Mouse (Mus musculus) heart, embryonic 10.5 days (tissue): ENCODE data around the gene Cnksr3. TPM values are rescaled to one million over a fixed set of nuclear protein-coding genes. Genes with fewer than 3 reads are reported as not detected.

Experiments used
- DNase-seq: peaks from one replicate; pipeline ENCODE4 v3.0.0-alpha.2; 2017; ENCODE audit warnings: low spot score
- H3K27ac ChIP-seq: fragments of 300-500 bp; sonication (generic); 2 replicates; pipeline ENCODE4 v1.5.1; 2016; ENCODE audit warnings: mild to moderate bottlenecking
- H3K27me3 ChIP-seq: fragments of 300-500 bp; sonication (generic); 2 replicates; pipeline ENCODE4 v1.6.1; 2016; ENCODE audit warnings: mild to moderate bottlenecking; ENCODE audit not compliant: poor library complexity, insufficient read depth, severe bottlenecking
- H3K36me3 ChIP-seq: fragments of 300-500 bp; sonication (generic); 2 replicates; pipeline ENCODE4 v1.6.1; 2016; ENCODE audit warnings: mild to moderate bottlenecking, moderate library complexity
- H3K4me1 ChIP-seq: fragments of 300-500 bp; sonication (generic); 2 replicates; pipeline ENCODE4 v1.6.1; 2016; ENCODE audit warnings: mild to moderate bottlenecking
- H3K4me3 ChIP-seq: fragments of 300-500 bp; sonication (generic); 2 replicates; pipeline ENCODE4 v1.5.1; 2016; ENCODE audit warnings: mild to moderate bottlenecking, moderate library complexity
- H3K9me3 ChIP-seq: fragments of 300-500 bp; sonication (generic); 2 replicates; pipeline ENCODE4 v1.6.1; 2016; ENCODE audit warnings: mild to moderate bottlenecking, moderate library complexity
- WGBS: fragments of 180-500 bp; shearing (Covaris S2); methylation state at CpG from one replicate; pipeline ENCODE4 v1.1.7; 2016; 5-methylcytosine and 5-hydroxymethylcytosine counted together
- polyA plus RNA-seq: library from polyadenylated mRNA; unstranded; fragments of >200 nt; fragmentation: Nextera tagmentation; extraction: Ambion mirVana; gene quantifications from 2 replicates; pipeline ENCODE4 v1.2.1, GENCODE M21; 2016

Gene Cnksr3
- polyA plus RNA-seq, 1 experiment from 2014 or later: 6.6 TPM

DNA sequence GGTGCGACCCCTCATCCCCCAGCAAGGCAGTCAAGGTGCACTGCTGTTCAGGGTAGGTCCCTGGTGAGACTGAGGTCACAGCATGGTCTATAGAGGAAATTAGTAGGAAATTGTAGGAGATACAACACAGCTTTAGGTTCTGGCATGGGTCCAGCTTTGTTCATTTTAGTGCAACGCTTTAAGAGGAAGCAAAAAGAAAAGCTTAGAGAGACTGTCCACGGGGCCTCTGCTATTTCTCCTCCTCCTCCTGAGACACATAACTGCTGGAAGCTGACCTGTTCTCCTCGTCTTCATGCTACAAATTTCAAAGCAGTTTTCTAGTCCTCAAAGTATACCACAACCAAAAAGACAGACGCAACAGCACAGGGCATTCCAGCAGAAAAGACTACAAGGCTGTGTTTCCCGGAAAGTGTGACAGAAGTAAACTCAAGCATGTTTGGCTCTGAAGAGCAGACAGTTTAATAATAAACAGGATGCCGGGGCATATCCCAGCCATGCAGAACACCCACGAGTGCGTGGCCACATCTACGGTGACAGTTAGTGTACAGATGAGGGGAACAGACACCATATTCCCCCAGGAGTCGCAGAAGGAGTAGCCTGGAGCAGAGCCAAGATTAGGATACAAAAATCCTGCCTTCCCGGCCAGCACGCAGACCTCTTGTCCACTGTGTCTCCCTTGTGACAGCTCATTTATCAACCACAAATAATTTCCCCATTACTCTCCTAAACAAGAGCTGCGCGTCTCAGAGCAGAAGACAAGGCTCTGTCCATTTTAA, 53.6 kb downstream of the Cnksr3 start:
- DNase-seq: no peak
- 50% methylated on average over 15 of the region's 15 CpGs for WGBS

GRCm38 (mm10) chr10:7154877-7155276, 57.2 kb downstream of the Cnksr3 start:
- DNase-seq: no peak
- Histone ChIP-seq H3K4me1 (peaks cover 21% of the 10 kb centered on the region), H3K27me3 (no peaks in the 10 kb centered on the region), H3K4me3 (no peak overlapping the region), H3K27ac (no peak overlapping the region), H3K36me3 (peaks cover 7% of the 10 kb centered on the region; the same call in 1 of the 2 replicates), H3K9me3 (peaks cover 3% of the 10 kb centered on the region; the same call in 1 of the 2 replicates)
- WGBS: 89% methylated on average over 5 of the region's 5 CpGs

More for the DNA sequence above, 53.6 kb downstream of the Cnksr3 start:
- Histone ChIP-seq H3K4me3 (no peak overlapping the region), H3K4me1 (peaks cover 21% of the 10 kb centered on the region), H3K27ac (peak overlapping the region; percentile 76), H3K27me3 (no peaks in the 10 kb centered on the region), H3K36me3 (peaks cover 7% of the 10 kb centered on the region; the same call in 1 of the 2 replicates), H3K9me3 (peaks cover 3% of the 10 kb centered on the region; the same call in 1 of the 2 replicates)

GRCm38 (mm10) chr10:7152926-7153325, 59.1 kb downstream of the Cnksr3 start:
- WGBS: 80% methylated on average over 4 of the region's 4 CpGs
- no peaks in the 10 kb centered on the region for H3K27me3 ChIP-seq

DNA sequence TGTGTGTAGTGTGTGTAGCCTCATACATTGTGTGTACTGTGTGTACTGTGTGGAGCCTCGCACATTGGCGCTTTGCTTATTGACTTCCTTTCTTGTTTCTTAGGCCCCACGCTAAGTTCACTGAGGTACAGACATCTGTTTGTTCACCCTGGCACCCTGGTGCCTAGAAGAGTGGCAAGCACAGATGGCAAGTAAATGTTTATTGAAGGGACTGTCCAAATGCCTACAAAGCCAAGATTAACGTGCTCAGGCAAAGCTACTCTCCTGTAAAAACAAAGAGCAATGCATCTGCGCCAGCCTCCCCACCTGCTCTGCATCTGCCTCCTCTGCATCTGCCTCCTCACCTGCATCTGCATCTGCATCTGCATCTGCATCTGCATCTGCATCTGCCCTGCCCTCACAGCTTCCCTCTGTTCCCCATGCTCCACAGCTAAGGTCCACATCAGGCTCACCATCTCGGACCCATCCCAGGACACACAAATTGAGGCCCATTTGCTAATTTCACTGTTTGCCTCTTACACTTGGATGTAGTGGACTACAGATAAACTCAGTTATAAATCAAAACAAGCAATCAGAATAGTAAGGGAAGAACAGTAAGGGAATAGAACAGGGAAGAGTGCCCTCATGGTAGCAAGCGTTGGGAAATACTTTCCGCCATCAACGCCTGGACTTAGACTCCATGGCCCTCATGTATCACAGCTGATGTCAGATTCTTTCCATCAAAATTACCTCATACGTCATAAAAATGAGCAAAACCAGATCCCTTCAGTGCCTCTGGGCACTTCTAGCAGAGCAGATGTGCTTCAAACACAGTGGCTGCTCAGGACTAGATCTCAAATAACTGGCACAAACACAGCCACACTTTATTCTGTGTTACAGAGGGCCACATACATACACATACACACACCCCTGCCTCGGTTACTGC, 62.1 kb downstream of the Cnksr3 start:
- peaks cover 3% of the 10 kb centered on the region; the same call in 1 of the 2 replicates for H3K36me3 ChIP-seq
- H3K4me1 ChIP-seq: peaks cover 7% of the 10 kb centered on the region; the same call in 1 of the 2 replicates
- no peaks in the 10 kb centered on the region for H3K27me3 ChIP-seq
- no peak overlapping the region for H3K4me3 ChIP-seq
- no peaks in the 10 kb centered on the region for H3K9me3 ChIP-seq
- no peak overlapping the region for H3K27ac ChIP-seq
- DNase-seq: no peak
- 85% methylated on average over 11 of the region's 11 CpGs for WGBS

More at GRCm38 (mm10) chr10:7152926-7153325, 59.1 kb downstream of the Cnksr3 start:
- Histone ChIP-seq H3K27ac (no peak overlapping the region), H3K4me3 (no peak overlapping the region), H3K36me3 (peaks cover 7% of the 10 kb centered on the region; the same call in 1 of the 2 replicates), H3K9me3 (peaks cover 3% of the 10 kb centered on the region; the same call in 1 of the 2 replicates), H3K4me1 (peaks cover 7% of the 10 kb centered on the region; the same call in 1 of the 2 replicates)
- no peak for DNase-seq

DNA sequence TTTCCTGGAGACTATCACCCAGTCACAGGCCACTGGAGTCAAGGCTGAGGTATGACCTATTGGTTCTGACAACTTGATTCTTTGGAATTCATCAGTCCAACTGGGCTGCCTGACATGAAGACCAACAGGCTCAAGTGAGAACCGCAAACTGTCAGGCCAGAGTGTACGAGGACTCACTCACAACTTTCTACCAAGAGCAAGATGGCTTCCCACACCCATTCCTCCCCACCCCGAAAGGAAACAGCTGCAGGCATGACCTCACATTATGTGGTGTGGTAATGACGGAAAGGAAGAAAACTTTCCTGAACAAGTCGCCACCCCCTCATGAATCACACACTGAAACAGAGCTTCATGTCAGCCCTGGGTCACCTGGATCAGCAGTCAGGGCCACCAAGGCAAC, 66.4 kb downstream of the Cnksr3 start:
- no peak overlapping the region for H3K27ac ChIP-seq
- no peaks in the 10 kb centered on the region for H3K27me3 ChIP-seq
- H3K36me3 ChIP-seq: peaks cover 3% of the 10 kb centered on the region; the same call in 1 of the 2 replicates
- H3K4me1 ChIP-seq: no peaks in the 10 kb centered on the region
- no peak for DNase-seq
- WGBS: 83% methylated on average over 5 of the region's 5 CpGs
- H3K9me3 ChIP-seq: no peaks in the 10 kb centered on the region
- H3K4me3 ChIP-seq: no peak overlapping the region

- H3K9me3 ChIP-seq: no peaks in the 10 kb centered on the region
- no peak overlapping the region for H3K4me3 ChIP-seq
- no peak overlapping the region for H3K27ac ChIP-seq
- no peaks in the 10 kb centered on the region for H3K27me3 ChIP-seq
- H3K36me3 ChIP-seq: peaks cover 3% of the 10 kb centered on the region; the same call in 1 of the 2 replicates
- H3K4me1 ChIP-seq: no peaks in the 10 kb centered on the region
- DNase-seq: no peak
- WGBS: 77% methylated on average over 13 of the region's 13 CpGs
Measured at GRCm38 (mm10) chr10:7144081-7144783, 67.8 kb downstream of the Cnksr3 start.

DNA sequence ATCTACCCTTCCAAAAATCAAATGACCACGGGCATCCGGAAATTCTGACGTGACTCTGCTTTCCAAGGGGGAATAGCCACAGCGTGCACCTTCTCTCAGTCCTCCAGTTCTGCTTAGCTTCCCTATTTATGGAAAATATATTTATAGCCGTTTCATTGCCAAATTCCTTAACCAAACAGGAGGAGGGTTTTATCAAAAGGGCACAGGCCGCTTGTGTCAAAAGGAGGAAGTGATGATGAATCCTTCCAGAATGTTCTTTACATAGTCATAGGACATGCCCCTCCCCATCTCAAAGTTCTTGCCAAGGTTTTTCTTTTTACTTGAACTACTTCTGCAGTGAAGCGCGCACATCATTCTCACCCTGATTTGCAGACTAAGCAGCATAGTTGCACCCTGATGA, 69.8 kb downstream of the Cnksr3 start:
- no peaks in the 10 kb centered on the region for H3K4me1 ChIP-seq
- WGBS: 79% methylated on average over 8 of the region's 8 CpGs
- H3K4me3 ChIP-seq: no peak overlapping the region
- no peak for DNase-seq
- peaks cover 3% of the 10 kb centered on the region; the same call in 1 of the 2 replicates for H3K36me3 ChIP-seq
- H3K27ac ChIP-seq: no peak overlapping the region
- no peaks in the 10 kb centered on the region for H3K27me3 ChIP-seq
- no peaks in the 10 kb centered on the region for H3K9me3 ChIP-seq

GRCm38 (mm10) chr10:7140282-7140681, 71.8 kb downstream of the Cnksr3 start:
- H3K9me3 ChIP-seq: no peaks in the 10 kb centered on the region
- WGBS: 78% methylated on average over 6 of the region's 6 CpGs
- peaks cover 3% of the 10 kb centered on the region; the same call in 1 of the 2 replicates for H3K36me3 ChIP-seq
- no peaks in the 10 kb centered on the region for H3K27me3 ChIP-seq
- DNase-seq: no peak
- no peak overlapping the region for H3K4me3 ChIP-seq
- H3K27ac ChIP-seq: no peak overlapping the region
- H3K4me1 ChIP-seq: no peaks in the 10 kb centered on the region

DNA sequence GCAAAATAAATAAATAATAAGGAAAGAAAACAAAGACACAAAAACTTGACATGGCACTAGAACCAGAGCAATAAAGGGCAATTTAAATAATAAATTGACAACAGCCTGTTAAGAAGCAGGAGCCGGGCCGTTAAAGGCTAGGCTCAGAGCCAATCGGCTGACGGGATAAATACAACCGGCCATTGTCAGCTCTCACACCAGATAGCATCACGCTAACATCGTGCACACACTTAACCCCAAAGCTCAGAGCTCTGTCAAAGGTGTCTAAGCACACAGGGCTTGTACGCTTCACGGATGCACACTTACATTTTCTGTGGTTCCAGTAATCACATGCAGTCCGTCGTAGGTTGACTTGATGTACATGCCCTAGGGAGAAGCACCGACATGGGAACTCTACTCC, 74.0 kb downstream of the Cnksr3 start:
- DNase-seq: no peak
- Histone ChIP-seq H3K36me3 (peaks cover 10% of the 10 kb centered on the region; the same call in 1 of the 2 replicates), H3K27me3 (no peaks in the 10 kb centered on the region), H3K27ac (no peak overlapping the region), H3K4me1 (no peaks in the 10 kb centered on the region), H3K9me3 (no peaks in the 10 kb centered on the region), H3K4me3 (no peak overlapping the region)
- 91% methylated on average over 12 of the region's 12 CpGs for WGBS

GRCm38 (mm10) chr10:7135751-7136150, 76.3 kb downstream of the Cnksr3 start:
- Histone ChIP-seq H3K9me3 (no peaks in the 10 kb centered on the region), H3K4me1 (no peaks in the 10 kb centered on the region), H3K4me3 (no peak overlapping the region), H3K27ac (no peak overlapping the region), H3K27me3 (no peaks in the 10 kb centered on the region), H3K36me3 (peaks cover 17% of the 10 kb centered on the region; the same call in 1 of the 2 replicates)
- DNase-seq: no peak
- WGBS: 85% methylated on average over 2 of the region's 2 CpGs

DNA sequence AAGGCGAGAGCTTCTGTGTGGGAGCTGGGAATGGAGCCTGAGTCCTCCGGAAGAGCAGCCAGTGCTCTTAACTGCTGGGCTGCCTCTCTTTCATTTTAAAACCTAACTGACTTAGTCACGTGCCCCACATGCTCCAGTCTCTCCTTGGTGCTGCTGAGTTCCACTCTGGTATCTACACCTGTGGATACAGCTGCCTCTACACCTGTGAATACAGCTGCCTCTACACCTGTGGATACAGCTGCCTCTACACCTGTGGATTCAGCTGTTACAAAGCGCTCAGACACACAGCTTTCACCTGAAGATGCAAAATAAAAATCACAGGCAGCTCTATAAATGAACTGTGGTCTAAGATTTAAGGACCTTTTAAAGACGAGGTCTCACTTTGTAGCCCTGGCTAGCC, 79.0 kb downstream of the Cnksr3 start:
- H3K4me1 ChIP-seq: no peaks in the 10 kb centered on the region
- no peaks in the 10 kb centered on the region for H3K27me3 ChIP-seq
- WGBS: 81% methylated on average over 5 of the region's 5 CpGs
- peaks cover 38% of the 10 kb centered on the region for H3K36me3 ChIP-seq
- no peaks in the 10 kb centered on the region for H3K9me3 ChIP-seq
- no peak overlapping the region for H3K4me3 ChIP-seq
- DNase-seq: no peak
- H3K27ac ChIP-seq: no peak overlapping the region

GRCm38 (mm10) chr10:7131441-7131840, 80.6 kb downstream of the Cnksr3 start:
- H3K36me3 ChIP-seq: peaks cover 51% of the 10 kb centered on the region
- no peaks in the 10 kb centered on the region for H3K4me1 ChIP-seq
- no peak overlapping the region for H3K27ac ChIP-seq
- no peaks in the 10 kb centered on the region for H3K27me3 ChIP-seq
- DNase-seq: no peak
- no peak overlapping the region for H3K4me3 ChIP-seq
- H3K9me3 ChIP-seq: no peaks in the 10 kb centered on the region
- 82% methylated on average over 3 of the region's 3 CpGs for WGBS
